Mouse (Mus musculus) heart, postnatal 25 days (tissue): ENCODE data around the gene Dut. TPM values are rescaled to one million over a fixed set of nuclear protein-coding genes. Genes with fewer than 3 reads are reported as not detected.

Experiments
- DNase-seq: peaks from one replicate; pipeline ENCODE4 v3.0.0; 2022; ENCODE audit warnings: low spot score
- intact Hi-C: fragments of 180-260 bp; cut with DNase I; formaldehyde crosslinking; loops from one replicate; pipeline ENCODE4 v1.15.1; 2025
- total RNA-seq, 2 experiments: library from RNA; stranded (reverse); gene quantifications; 2 replicates each; pipeline ENCODE4 v1.2.3; 2021

The Dut gene
- 10 to 100 TPM; 28.7 to 29.8 TPM for total RNA-seq

- intact Hi-C loops = no loop called here
- DNase-seq = peak; percentile 84
Observed at GRCm38 (mm10) chr2:125247108-125247961, at the start of gene Dut. Dut (plus strand) TSS chr2:125247190.

DNA sequence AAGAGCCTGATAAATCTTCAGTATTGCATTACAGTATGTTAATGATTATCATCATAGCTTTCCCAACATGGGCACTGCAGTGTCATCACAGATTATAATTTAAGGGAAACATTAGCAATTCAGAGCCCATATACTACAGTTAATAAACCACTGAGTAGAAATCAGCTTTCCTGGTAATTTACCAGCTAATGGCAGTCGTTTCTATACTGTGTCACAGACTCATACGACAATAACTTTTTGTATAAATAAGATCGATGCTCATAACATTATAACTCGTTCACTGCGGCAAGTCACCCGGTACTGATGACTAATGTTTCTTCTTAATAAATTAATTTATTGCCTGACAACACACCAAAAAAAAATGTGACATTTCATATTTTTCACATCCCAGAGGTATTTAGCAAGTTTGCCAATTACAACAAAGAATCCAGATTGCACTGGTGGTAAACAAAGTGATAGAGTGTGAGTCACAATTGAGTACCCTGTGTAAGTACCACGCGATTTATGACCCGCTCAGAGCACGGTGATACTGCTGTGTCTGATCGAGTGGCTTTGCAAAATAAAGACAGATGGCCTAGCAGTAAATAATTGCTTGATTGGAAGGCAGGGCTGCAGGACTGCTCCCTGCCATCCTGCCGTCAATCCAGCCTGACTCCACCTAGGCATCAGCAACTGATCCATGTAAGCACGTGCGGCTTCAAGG, 37.9 kb upstream of the Dut start:
- intact Hi-C loops = no loop called here
- no peak for DNase-seq

DNA sequence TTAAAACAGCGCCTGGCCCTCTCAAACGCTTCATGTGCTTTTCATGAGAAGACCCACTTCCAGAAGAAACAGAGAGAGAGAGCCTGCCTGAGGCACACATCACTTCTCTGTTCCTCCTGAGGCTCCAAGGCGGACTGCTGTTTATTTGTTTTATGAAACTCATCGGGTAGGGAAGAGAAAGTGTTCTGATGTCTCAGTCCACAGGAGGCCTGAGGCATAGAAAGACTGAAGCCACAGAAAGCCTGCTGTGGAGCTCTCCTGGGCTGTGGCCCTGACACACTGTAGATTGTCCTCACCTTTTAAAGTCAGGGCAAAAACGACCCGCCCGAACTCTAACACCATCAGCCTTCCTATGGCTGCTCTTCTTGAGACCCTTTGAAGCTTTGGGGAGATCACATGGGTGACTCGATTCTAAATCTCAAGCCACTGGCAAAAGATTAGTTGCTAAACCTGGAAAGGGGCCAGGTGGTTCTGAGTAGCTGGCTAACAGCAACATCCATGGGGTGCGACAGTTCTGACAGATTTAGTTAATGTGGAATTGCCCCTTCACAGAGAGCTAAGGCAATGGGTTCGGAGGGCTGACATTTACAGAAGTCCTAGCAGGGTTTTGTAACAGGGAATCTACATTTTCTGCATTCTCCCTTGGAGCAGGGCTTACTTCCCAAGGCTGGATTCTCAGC, 35.0 kb upstream of the Dut start:
- intact Hi-C loops = loop anchor here (5.0 to 10.0 kb wide), 3 partner anchors 607 to 1900 kb away; no protein-coding TSS in a partner anchor
- DNase-seq = no peak

GRCm38 (mm10) chr2:125214592-125214991, 32.4 kb upstream of the Dut start:
- intact Hi-C loops = loop anchor here (5.0 to 10.0 kb wide), 3 partner anchors 610 to 1902 kb away; no protein-coding TSS in a partner anchor
- DNase-seq = no peak

GRCm38 (mm10) chr2:125217286-125217685, 29.7 kb upstream of the Dut start:
- DNase-seq = no peak
- intact Hi-C loops = loop anchor here (10.0 kb wide), 2 partner anchors 612 to 1112 kb away; no protein-coding TSS in a partner anchor

DNA sequence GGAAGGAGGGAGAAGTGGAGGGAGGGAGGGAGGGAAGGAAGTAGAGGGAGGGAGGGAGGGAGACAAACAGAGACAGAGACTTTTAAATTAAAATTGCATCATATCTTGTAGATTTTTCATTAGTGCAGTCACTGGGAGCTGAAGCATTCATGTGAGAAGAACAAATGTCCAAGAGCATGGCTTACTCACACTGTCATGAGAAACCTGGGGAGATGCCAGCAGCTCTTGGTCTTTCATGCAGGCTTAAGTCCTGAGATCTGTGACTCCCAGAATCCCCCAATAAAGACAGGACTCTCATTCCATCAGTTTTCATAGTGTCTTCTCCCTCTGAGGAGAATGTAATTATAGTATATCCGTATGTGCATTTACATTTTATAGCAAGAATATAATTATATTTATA, 28.4 kb upstream of the Dut start:
- intact Hi-C loops = loop anchor here (10.0 kb wide), 2 partner anchors 614 to 1114 kb away; no protein-coding TSS in a partner anchor
- DNase-seq = no peak

GRCm38 (mm10) chr2:125219268-125219667, 27.7 kb upstream of the Dut start:
- no peak for DNase-seq
- intact Hi-C loops = loop anchor here (10.0 kb wide), 2 partner anchors 614 to 1114 kb away; no protein-coding TSS in a partner anchor

DNA sequence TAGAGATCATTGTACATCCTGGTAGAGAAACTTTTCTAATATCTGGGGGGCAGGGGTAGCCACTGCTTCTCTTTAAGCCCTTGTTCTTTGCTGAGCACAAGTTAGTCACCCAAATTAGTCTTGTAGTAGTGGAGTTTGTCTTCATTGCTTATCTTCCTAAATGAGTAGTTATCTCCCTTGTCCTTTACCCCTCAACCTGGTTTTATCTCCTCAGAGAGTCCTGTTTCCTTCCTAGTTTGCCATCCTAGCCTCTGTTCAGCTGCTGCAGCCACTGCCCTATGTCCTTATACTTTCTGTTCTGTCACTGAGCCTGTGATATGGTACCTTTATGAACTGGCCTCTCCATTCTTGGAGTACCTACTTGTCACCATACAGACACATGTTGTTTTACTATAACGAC, 25.3 kb upstream of the Dut start:
- intact Hi-C loops = no loop called here
- DNase-seq = no peak

DNA sequence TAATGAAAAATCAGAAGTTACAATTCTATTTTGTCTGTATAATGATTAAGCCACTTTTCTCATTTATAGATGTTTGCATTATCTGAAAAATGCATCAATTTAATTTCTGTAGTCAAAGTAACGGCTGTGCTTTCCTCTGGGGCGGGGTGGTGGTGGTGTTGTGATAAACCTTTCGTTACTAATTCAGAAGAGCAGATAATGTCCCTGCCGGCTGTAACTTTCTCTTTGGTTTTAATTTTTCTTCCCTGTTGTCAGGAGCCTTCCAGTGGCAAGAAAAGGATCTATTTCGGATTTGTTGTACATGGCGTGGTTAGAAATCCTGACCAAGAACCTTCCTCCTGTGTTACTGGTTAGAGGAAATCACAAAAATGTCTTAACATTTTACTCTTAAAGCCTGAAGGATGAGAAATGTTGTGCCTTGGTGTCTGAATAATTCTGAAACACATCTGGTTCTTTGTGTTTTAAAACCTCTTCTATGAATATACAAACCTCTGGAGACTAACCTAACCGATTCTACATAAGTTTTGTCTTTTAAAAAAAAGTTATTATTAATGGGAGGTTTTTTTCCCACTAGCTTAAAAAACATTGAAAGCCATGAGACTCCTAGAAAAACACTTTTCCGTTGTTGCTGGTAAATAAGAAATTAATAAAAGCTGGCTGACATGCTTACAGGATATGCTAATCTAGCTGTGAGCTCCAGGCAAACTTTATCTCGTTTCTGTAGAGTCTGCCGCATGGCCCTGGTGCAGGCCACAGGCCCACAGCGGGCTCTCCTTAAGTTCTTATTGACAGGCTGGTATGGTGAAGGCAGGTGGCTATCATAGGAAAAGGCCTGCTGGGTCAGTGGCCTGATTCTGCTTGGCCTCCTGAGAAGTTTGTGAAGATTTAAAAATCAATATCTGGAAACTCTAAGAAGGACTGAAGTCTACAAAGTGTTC, 18.2 kb upstream of the Dut start:
- DNase-seq = no peak
- intact Hi-C loops = no loop called here

DNA sequence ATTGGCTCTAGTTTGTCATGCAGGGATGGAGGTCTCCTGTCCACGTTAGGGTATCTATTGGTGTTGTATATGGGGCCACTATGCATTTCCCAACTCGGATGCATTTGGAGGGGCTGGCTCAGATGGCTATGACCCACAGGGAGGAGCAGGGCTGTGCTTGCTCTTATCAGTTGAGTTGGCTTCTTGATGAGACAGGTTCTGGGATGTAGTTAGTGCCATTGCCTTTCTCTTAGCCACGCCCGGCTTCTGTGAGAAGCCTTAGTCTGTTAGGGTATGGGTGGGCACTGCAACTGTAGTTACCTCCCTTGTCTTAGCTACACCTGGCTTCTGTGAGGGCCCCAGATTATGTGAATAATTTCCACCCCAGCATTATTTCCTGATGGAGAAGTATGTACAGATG, 14.8 kb upstream of the Dut start:
- DNase-seq = no peak
- intact Hi-C loops = no loop called here

- DNase-seq = no peak
- intact Hi-C loops = no loop called here
Observed at GRCm38 (mm10) chr2:125233537-125233936, 13.5 kb upstream of the Dut start.

DNA sequence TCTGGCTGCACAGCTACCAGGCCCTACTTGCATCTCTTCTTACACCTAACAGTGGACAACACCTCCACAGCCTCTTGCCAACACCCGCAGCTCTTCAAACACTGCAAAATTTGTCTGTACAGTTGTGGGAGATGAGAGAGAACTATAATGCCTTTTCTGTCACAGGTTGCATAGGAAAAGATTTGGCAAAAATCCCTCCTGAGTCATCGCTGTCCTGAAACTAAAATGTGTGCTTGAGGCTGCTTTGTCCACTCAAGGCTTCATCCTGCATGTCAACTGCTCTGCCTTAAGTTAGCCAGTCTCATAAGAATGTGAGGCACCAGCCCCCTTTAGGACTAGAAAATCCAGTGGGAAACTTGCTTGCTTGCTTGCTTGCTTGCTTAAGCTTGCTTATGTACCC, 12.9 kb upstream of the Dut start:
- DNase-seq = no peak
- intact Hi-C loops = no loop called here

- no peak for DNase-seq
- intact Hi-C loops = no loop called here
Observed at GRCm38 (mm10) chr2:125245545-125246285, 1.3 kb upstream of the Dut start.

DNA sequence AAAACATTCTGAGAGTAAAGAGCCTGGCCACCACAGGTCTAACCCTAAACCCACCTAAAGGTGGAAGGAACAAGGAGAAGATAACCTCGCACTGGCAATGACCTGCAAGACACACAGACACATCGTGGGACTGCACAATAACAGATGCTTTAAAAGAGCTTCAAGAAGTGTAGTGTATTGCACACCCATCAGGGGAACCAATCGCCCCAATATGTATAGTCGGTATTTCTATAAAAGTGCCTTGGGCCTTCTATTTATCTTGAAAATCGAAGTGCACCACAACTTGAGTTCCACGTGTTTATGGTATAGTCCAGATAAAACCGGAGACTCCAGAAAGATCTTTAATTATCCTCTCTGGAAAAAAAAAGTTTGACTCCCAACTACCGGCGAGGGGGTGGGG, 321 bp upstream of the Dut start:
- DNase-seq = no peak
- intact Hi-C loops = no loop called here

GRCm38 (mm10) chr2:125247962-125248235, 909 bp downstream of the Dut start:
- intact Hi-C loops = no loop called here
- DNase-seq = no peak

- intact Hi-C loops = no loop called here
- no peak for DNase-seq
Observed at GRCm38 (mm10) chr2:125248256-125248655, 1.3 kb downstream of the Dut start.

DNA sequence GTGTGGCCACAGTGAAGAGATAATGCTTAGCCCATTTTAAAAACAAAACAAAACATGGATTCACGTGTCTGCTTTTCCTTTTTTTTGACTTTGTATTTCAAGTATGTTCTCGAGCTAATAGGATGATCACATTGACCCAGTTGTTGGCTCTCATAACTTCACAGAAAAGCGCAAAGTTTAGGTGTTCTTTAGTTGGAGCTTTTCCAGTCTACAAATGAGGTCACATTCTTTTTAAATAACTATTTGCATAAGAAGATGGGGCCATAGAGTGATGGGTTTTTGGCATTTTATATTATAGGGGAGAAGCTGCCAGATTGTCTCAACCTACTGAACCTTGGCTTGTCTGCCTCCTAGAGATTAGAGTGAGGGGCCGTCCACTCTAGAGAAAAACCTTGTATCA, 2.3 kb downstream of the Dut start:
- DNase-seq = no peak
- intact Hi-C loops = no loop called here

DNA sequence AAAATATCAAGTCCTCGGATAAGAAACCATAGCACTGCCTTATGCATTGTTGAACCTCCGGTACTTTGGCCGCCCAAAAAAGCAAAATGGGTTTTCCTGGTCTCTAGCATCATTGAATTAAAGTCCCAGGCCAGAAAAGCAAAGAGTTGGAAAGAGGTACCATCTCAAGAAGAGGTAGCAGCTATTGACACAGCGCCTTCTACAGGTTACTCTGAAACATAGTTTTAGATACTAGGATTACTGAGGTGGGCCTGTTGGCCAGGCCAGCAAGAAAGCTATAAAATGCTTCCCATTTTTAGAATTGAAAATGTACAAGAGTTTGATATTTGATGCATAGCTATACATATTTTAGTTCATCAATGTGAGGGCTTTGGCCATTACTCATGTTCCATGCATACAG, 2.9 kb downstream of the Dut start:
- DNase-seq = no peak
- intact Hi-C loops = no loop called here

GRCm38 (mm10) chr2:125251781-125252180, 4.8 kb downstream of the Dut start:
- DNase-seq = no peak
- intact Hi-C loops = no loop called here
